Mouse (Mus musculus) neural tube, embryonic 14.5 days (tissue): ENCODE results near the gene Camk1d. TPM values are rescaled to one million over a fixed set of nuclear protein-coding genes. Genes with fewer than 3 reads are reported as not detected.

ENCODE experiments used
- ATAC-seq: fragments of 200-750 bp; cut with Nextera tagmentation; 2 replicates; pipeline ENCODE4 v1.8.0; 2017; ENCODE audit warnings: low read depth, mild to moderate bottlenecking, moderate TSS enrichment, moderate library complexity
- H3K27ac ChIP-seq: fragments of 300-500 bp; sonication (generic); 2 replicates; pipeline ENCODE4 v1.5.1; 2014; ENCODE audit warnings: low read depth, mild to moderate bottlenecking, control low read depth, low read length, moderate library complexity, mixed read lengths
- H3K27me3 ChIP-seq: fragments of 300-500 bp; sonication (generic); 2 replicates; pipeline ENCODE4 v1.6.1; 2014; ENCODE audit warnings: low read length; ENCODE audit not compliant: control insufficient read depth, insufficient read depth
- H3K36me3 ChIP-seq: fragments of 300-500 bp; sonication (generic); 2 replicates; pipeline ENCODE4 v1.6.1; 2014; ENCODE audit warnings: low read length, mixed read lengths; ENCODE audit not compliant: control insufficient read depth, insufficient read depth
- H3K4me1 ChIP-seq: fragments of 300-500 bp; sonication (generic); 2 replicates; pipeline ENCODE4 v1.6.1; 2014; ENCODE audit warnings: low read length; ENCODE audit not compliant: control insufficient read depth, insufficient read depth
- H3K4me2 ChIP-seq: fragments of 300-500 bp; sonication (generic); 2 replicates; pipeline ENCODE4 v1.6.1; 2014; ENCODE audit warnings: mild to moderate bottlenecking, low read depth, low read length, control low read depth
- H3K4me3 ChIP-seq: fragments of 300-500 bp; sonication (generic); 2 replicates; pipeline ENCODE4 v1.5.1; 2014; ENCODE audit warnings: low read depth, low read length, control low read depth, mixed read lengths
- H3K9ac ChIP-seq: fragments of 300-500 bp; sonication (generic); replicated peaks from 2 replicates; pipeline ENCODE4 v1.6.1; 2014; ENCODE audit warnings: low read depth, mild to moderate bottlenecking, control low read depth, low read length, mixed read lengths
- H3K9me3 ChIP-seq: fragments of 300-500 bp; sonication (generic); 2 replicates; pipeline ENCODE4 v1.6.1; 2016; ENCODE audit warnings: low read length; ENCODE audit not compliant: control insufficient read depth
- WGBS: fragments of 180-500 bp; shearing (Covaris S2); extraction: QIAGEN DNeasy Blood & Tissue Kit; methylation state at CpG from one replicate; pipeline ENCODE4 v1.1.7; 2014; 5-methylcytosine and 5-hydroxymethylcytosine counted together
- polyA plus RNA-seq: library from polyadenylated mRNA; unstranded; fragments of >200 nt; fragmentation: Nextera tagmentation; extraction: Ambion mirVana; gene quantifications from 2 replicates; pipeline ENCODE4 v1.2.1, GENCODE M21; 2014

Gene Camk1d
- polyA plus RNA-seq, 1 experiment from 2014 or later, result 9.9 TPM

DNA sequence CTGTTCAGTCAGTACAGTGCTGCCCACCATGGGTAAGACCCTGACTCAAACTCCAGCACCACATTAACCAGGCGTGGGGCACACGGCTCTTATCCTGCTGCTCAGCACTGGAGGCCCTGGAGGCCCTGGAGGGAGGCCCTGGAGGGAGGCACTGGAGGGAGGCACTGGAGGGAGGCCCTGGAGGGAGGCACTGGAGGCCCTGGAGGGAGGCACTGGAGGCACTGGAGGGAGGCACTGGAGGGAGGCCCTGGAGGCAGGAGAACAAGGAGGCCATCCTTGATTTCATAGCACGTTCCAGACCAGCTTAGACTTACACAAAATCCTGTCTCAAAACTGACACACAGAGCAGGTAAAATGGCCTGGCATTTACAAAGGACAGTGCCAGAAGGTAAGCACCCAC lies 70.4 kb downstream of the Camk1d start:
- Histone ChIP-seq H3K4me3 (no peak overlapping the region), H3K36me3 (no peaks in the 10 kb centered on the region), H3K27ac (no peak overlapping the region), H3K4me1 (no peaks in the 10 kb centered on the region), H3K4me2 (no peak overlapping the region), H3K9me3 (no peaks in the 10 kb centered on the region), H3K27me3 (no peaks in the 10 kb centered on the region), H3K9ac (no peak overlapping the region)
- ATAC-seq, result no peak
- 73% methylated on average over 3 of the region's 3 CpGs for WGBS

DNA sequence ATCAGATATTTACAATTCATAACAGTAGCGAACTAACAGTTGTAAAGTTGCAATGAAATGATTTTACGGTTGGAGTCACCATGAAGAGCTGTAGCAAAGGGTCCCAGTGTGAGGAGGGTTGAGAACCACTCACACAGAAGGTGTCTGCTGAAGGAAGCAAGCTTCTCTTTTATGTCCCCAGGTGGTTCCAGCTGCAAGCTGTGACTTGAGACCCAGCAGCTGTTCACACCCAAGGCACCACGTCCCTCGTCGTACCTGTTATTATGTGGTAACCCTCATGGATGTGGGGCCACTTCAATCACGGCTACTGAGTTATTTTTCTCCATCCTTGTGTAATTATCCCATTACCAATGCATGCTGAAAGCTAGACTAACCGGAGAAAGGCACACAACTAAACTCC lies 71.1 kb downstream of the Camk1d start:
- H3K4me2 ChIP-seq, result no peak overlapping the region
- H3K36me3 ChIP-seq, result no peaks in the 10 kb centered on the region
- H3K27me3 ChIP-seq, result no peaks in the 10 kb centered on the region
- no peak overlapping the region for H3K9ac ChIP-seq
- no peaks in the 10 kb centered on the region for H3K4me1 ChIP-seq
- WGBS, result 76% methylated on average over 7 of the region's 7 CpGs
- no peak for ATAC-seq
- no peaks in the 10 kb centered on the region for H3K9me3 ChIP-seq
- H3K4me3 ChIP-seq, result no peak overlapping the region
- H3K27ac ChIP-seq, result no peak overlapping the region

DNA sequence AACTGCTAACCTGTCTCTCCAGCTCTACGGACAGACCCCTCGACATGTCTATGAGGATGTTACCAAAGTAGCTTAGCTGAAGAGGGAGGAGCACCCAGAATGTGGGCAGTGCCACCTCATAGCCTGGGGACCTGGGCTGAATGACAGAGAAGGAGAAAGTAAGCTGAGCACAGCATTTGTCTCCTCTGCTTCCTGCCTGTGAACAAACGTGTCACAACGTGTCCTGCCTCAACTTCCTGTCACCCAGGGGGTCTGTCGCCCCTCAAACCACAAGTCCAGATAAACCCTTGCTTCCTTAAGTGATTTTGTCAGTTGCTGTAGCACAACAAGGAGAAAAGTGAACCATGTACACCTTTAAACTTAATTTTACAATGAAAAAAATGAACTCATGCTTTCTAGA lies 71.7 kb downstream of the Camk1d start:
- Histone ChIP-seq H3K4me2 (no peak overlapping the region), H3K4me1 (no peaks in the 10 kb centered on the region), H3K27me3 (no peaks in the 10 kb centered on the region), H3K36me3 (no peaks in the 10 kb centered on the region), H3K4me3 (no peak overlapping the region), H3K27ac (no peak overlapping the region), H3K9ac (no peak overlapping the region), H3K9me3 (no peaks in the 10 kb centered on the region)
- 78% methylated on average over 5 of the region's 5 CpGs for WGBS
- no peak for ATAC-seq

DNA sequence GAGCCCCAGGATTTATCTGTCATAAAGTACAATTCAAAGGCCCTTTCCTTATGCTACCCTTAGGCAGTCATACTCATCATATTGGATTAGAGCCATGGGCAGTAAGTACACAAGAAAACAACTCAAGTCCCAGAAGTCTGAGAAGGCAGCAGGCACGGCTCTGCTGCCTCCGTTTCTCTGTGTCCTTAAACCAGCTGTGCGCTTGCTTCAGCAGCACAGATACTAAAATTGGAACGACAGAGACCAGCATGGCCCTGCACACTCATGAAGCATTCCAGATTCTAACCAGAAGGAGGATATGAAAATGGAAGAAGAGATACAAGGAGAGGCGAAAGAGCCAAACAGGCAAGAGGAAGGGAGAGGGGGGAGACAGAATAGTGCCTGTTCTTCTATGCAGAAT lies 72.6 kb downstream of the Camk1d start:
- no peaks in the 10 kb centered on the region for H3K27me3 ChIP-seq
- H3K4me1 ChIP-seq, result no peaks in the 10 kb centered on the region
- no peak for ATAC-seq
- H3K9me3 ChIP-seq, result no peaks in the 10 kb centered on the region
- WGBS, result 73% methylated on average over 5 of the region's 5 CpGs
- no peak overlapping the region for H3K4me2 ChIP-seq
- H3K9ac ChIP-seq, result no peak overlapping the region
- no peaks in the 10 kb centered on the region for H3K36me3 ChIP-seq
- no peak overlapping the region for H3K4me3 ChIP-seq
- no peak overlapping the region for H3K27ac ChIP-seq

DNA sequence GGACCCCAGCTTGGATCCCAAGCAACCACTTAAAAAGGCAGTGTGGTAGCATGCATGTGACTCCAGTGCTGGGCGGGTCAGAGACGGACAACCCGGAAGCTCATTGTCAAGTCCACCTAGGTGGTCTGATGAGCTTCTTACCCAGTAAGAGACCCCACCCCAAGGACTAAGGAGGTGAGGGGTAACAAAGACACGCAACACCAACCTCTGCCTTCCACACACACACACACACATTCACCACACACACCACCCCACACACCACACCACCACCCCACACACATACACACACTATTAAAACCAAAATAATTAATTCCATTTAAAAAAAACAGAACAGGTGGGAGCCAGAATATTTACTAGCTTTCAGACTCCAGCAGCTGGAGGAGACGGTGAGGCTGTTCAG lies 73.7 kb downstream of the Camk1d start:
- Histone ChIP-seq H3K4me3 (no peak overlapping the region), H3K4me1 (no peaks in the 10 kb centered on the region), H3K36me3 (no peaks in the 10 kb centered on the region), H3K27ac (no peak overlapping the region), H3K9me3 (no peaks in the 10 kb centered on the region), H3K9ac (no peak overlapping the region), H3K4me2 (no peak overlapping the region), H3K27me3 (no peaks in the 10 kb centered on the region)
- WGBS, result 92% methylated on average over 5 of the region's 5 CpGs
- 0 out of 2 replicates have a peak, but pooled peaks have one; percentile 34 for ATAC-seq

DNA sequence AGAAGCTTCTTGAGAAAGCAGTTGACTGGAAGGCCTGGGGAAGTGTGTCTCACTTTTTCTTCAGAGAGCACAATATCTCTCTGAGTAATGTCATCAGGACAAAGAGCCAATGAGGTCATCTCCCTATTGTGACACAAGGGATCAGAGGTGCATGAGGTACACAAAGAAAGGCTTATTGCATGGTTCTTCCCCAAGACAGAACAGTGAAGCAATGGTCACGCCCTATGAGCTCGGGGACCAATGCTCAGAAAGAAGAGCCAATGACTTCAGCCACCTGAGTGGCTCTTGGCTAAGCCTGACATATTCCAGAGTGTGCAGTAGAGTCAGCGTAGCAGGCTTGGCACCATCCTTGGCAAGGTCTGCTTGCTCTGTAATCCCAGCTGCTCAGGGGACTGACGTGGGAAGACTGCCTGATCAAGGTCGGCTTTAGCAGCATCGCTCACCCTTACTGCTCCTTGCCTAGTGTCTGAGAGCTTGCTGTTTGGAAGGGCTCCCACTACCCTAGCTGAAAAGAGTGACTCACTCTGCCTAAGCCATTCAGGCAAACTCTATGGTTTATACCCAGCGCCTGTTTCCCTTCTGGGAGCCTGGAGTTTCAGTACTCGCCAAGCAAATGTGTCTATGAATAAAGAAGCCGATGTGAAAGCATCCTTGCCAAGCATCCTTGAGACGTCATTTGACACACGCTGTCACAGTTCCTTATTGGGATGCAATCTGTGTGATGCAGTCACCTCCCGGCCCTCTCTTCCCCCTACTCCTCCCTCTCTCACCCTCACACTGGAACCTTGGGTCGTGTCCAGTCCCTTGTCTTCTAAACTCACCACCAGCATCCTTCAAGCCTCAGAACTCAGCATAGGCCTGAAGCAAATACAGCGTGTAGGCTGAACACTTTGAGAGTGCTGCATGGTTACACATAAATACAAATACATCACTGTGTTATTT lies 77.2 kb downstream of the Camk1d start:
- ATAC-seq, result no peak
- no peaks in the 10 kb centered on the region for H3K27me3 ChIP-seq
- no peaks in the 10 kb centered on the region for H3K9me3 ChIP-seq
- no peak overlapping the region for H3K9ac ChIP-seq
- H3K4me1 ChIP-seq, result no peaks in the 10 kb centered on the region
- H3K4me2 ChIP-seq, result no peak overlapping the region
- no peak overlapping the region for H3K27ac ChIP-seq
- H3K36me3 ChIP-seq, result no peaks in the 10 kb centered on the region
- H3K4me3 ChIP-seq, result no peak overlapping the region
- 85% methylated on average over 14 of the region's 14 CpGs for WGBS

DNA sequence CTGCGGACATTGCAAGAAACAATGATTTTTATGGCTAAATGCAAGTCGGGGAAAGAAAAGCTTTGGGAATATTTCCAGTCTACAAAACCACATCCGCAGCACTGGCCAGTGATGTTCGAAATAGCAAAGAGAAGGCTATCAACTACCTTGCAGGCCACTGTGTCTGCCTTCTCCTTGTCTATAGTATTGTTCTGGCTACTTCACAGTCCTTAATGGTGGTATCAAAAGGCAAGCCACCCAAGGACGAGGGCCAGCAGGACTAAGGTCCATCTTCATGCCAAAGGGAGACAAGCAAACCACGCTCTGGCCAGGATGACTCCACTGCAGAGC lies 82.0 kb downstream of the Camk1d start:
- no peak overlapping the region for H3K4me3 ChIP-seq
- no peak overlapping the region for H3K27ac ChIP-seq
- no peaks in the 10 kb centered on the region for H3K36me3 ChIP-seq
- no peak overlapping the region for H3K9ac ChIP-seq
- 62% methylated on average over 6 of the region's 6 CpGs for WGBS
- H3K4me1 ChIP-seq, result no peaks in the 10 kb centered on the region
- H3K9me3 ChIP-seq, result no peaks in the 10 kb centered on the region
- ATAC-seq, result no peak
- H3K27me3 ChIP-seq, result no peaks in the 10 kb centered on the region
- no peak overlapping the region for H3K4me2 ChIP-seq

DNA sequence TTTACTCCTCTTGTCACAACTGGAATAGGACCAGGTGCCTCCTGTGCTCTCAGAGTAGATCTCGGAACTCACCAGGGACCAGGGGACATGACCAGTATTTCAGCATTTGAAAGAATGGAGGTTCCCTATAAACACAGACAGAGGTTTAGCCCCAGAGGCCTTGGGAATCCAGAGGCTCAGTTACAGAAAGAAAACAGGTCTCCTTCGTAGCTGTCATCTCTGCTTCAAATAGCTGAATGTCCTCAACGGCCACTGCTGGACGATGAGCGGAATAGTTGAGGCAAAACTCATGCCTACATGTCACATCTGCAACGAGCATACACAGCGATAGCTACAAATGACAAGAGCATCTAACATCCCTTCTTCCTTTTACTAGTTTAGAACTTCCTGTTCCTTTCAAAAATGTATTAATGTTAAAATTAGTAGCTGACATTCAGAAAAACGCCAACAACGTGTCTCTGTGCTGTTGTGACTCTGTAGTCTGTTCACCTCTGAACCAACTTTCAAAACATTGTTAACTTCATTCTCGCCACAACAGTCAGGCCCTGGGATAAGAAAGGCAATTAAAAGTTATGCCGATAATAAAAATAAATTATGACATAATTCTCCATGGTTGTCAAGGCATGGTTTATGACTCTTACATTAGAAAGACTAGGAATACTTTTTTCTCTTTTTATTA lies 82.5 kb downstream of the Camk1d start:
- no peak overlapping the region for H3K4me2 ChIP-seq
- 82% methylated on average over 11 of the region's 11 CpGs for WGBS
- ATAC-seq, result no peak

DNA sequence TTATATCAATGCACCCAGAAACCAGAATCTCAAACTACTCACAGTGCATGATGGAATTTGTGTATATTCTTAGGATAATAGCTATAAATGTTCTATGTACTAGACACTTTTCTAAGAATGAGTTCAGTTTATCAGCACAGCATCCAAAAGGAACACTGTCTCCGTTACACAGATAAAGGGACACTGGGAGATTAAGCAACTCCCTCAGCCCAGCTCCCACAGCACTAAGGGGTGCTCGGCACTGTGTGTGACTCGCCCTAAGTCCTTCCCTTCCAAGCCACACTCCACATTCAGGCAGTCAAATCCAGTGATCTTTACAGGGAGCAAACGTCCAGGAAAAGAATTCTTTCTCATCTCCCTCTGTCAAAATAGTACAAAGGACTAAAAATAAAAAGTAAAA lies 83.6 kb downstream of the Camk1d start:
- Histone ChIP-seq H3K4me1 (no peaks in the 10 kb centered on the region), H3K4me3 (no peak overlapping the region), H3K36me3 (no peaks in the 10 kb centered on the region), H3K27ac (no peak overlapping the region), H3K4me2 (no peak overlapping the region), H3K9ac (no peak overlapping the region), H3K27me3 (no peaks in the 10 kb centered on the region), H3K9me3 (no peaks in the 10 kb centered on the region; the same call in 1 of the 2 replicates)
- ATAC-seq, result no peak
- 73% methylated on average over 4 of the region's 4 CpGs for WGBS

More for the DNA sequence above, 82.5 kb downstream of the Camk1d start:
- Histone ChIP-seq H3K9me3 (no peaks in the 10 kb centered on the region; the same call in 1 of the 2 replicates), H3K27ac (no peak overlapping the region), H3K36me3 (no peaks in the 10 kb centered on the region), H3K27me3 (no peaks in the 10 kb centered on the region), H3K4me3 (no peak overlapping the region), H3K4me1 (no peaks in the 10 kb centered on the region), H3K9ac (no peak overlapping the region)
